Mouse (Mus musculus): ENCODE measurements around the gene Bcl9l.

GRCm38 (mm10) chr9:44501206-44501879, 18.7 kb downstream of the Bcl9l start:
- no peak for TF ChIP-seq CTCF (IDR thresholded peaks at IDR 0.05; ENCODE audit: low read depth)
- TF ChIP-seq EP300 (IDR thresholded peaks at IDR 0.05; ENCODE audit: low read depth): no peak
